Mouse (Mus musculus) forebrain, embryonic 16.5 days (tissue): ENCODE results near the gene Gm20388. TPM values are rescaled to one million over a fixed set of nuclear protein-coding genes. Genes with fewer than 3 reads are reported as not detected.

Source experiments
- ATAC-seq: fragments of 200-750 bp; cut with Nextera tagmentation; 2 replicates; pipeline ENCODE4 v1.8.0; 2017; ENCODE audit warnings: mild to moderate bottlenecking, moderate library complexity
- H3K27ac ChIP-seq: fragments of 300-500 bp; sonication (generic); 2 replicates; pipeline ENCODE4 v1.5.1; 2014; ENCODE audit warnings: low read length, control low read depth
- H3K27me3 ChIP-seq: fragments of 300-500 bp; sonication (generic); replicated peaks from 2 replicates; pipeline ENCODE4 v1.6.1; 2014; ENCODE audit warnings: low read length; ENCODE audit not compliant: control insufficient read depth, insufficient read depth
- H3K36me3 ChIP-seq: fragments of 300-500 bp; sonication (generic); 2 replicates; pipeline ENCODE4 v1.6.1; 2014; ENCODE audit not compliant: control insufficient read depth, insufficient read depth
- H3K4me1 ChIP-seq: fragments of 300-500 bp; sonication (generic); replicated peaks from 2 replicates; pipeline ENCODE4 v1.6.1; 2014; ENCODE audit warnings: low read length; ENCODE audit not compliant: control insufficient read depth, insufficient read depth
- H3K4me2 ChIP-seq: fragments of 300-500 bp; sonication (generic); 2 replicates; pipeline ENCODE4 v1.6.1; 2014; ENCODE audit warnings: mild to moderate bottlenecking, low read length, control low read depth
- H3K4me3 ChIP-seq: fragments of 300-500 bp; sonication (generic); replicated peaks from 2 replicates; pipeline ENCODE4 v1.5.1; 2014; ENCODE audit warnings: mild to moderate bottlenecking, low read length, control low read depth
- H3K9ac ChIP-seq: fragments of 300-500 bp; sonication (generic); replicated peaks from 2 replicates; pipeline ENCODE4 v1.6.1; 2014; ENCODE audit warnings: low read depth, low read length, control low read depth
- H3K9me3 ChIP-seq: fragments of 300-500 bp; sonication (generic); 2 replicates; pipeline ENCODE4 v1.6.1; 2016; ENCODE audit warnings: low read length; ENCODE audit not compliant: control insufficient read depth
- WGBS: fragments of 180-500 bp; shearing (Covaris S2); extraction: QIAGEN DNeasy Blood & Tissue Kit; methylation state at CpG from one replicate; pipeline ENCODE4 v1.1.7; 2014; 5-methylcytosine and 5-hydroxymethylcytosine counted together
- polyA plus RNA-seq: library from polyadenylated mRNA; unstranded; fragments of >200 nt; fragmentation: Nextera tagmentation; extraction: Ambion mirVana; gene quantifications from 2 replicates; pipeline ENCODE4 v1.2.1, GENCODE M21; 2015

The Gm20388 gene
- polyA plus RNA-seq, 1 experiment from 2014 or later, result 4.7 TPM

DNA sequence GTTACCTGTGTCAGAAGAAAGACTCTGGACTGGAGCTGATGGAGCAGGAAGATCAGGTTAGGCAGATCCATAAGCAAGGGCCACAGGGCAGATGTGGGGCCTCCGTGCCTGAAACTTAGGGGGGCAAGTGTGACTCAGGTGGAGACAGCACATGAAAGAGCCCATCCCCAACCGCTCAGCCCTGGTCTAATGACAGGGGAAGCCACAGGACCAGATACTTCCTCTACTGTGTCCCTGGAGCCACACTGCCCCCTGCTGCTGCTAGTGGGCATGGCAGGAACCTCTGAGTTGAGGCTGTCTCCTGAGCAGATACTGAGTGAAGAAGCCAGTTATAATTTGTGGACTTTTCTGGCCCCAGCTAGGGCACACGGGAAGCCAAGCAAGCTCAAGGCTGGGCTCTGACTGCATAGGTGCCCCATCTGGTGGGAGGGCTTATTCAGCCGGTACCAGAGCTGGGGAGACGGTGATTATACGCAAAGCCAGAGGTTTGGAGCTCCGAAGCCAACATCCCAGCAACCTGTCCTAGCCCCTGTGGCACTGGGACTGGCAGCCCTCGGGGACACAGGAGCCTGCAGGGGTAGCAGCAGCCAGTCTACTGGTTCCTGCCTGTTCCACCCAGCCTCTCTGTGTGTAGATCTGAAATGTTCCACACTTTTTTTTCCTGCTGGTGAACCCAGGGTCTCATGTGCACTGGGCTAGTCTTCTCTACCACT, 2919.9 kb downstream of the Gm20388 start:
- no peaks in the 10 kb centered on the region for H3K36me3 ChIP-seq
- no peaks in the 10 kb centered on the region for H3K4me1 ChIP-seq
- 46% methylated on average over 8 of the region's 8 CpGs for WGBS
- no peaks in the 10 kb centered on the region; the same call in 1 of the 2 replicates for H3K27me3 ChIP-seq
- no peak overlapping the region for H3K4me2 ChIP-seq
- ATAC-seq, result peak; percentile 88
- no peak overlapping the region for H3K27ac ChIP-seq
- H3K9ac ChIP-seq, result no peak overlapping the region
- H3K4me3 ChIP-seq, result no peak overlapping the region
- H3K9me3 ChIP-seq, result no peaks in the 10 kb centered on the region

- Histone ChIP-seq H3K9me3 (no peaks in the 10 kb centered on the region), H3K36me3 (no peaks in the 10 kb centered on the region), H3K27ac (no peak overlapping the region), H3K4me2 (no peak overlapping the region), H3K27me3 (no peaks in the 10 kb centered on the region), H3K4me1 (no peaks in the 10 kb centered on the region), H3K4me3 (no peak overlapping the region), H3K9ac (no peak overlapping the region)
- ATAC-seq, result no peak
- WGBS, result 83% methylated on average over 8 of the region's 8 CpGs
Measured at GRCm38 (mm10) chr8:122834416-122834815, 2923.8 kb downstream of the Gm20388 start.

GRCm38 (mm10) chr8:122834971-122835370, 2924.3 kb downstream of the Gm20388 start:
- Histone ChIP-seq H3K4me2 (no peak overlapping the region), H3K9me3 (no peaks in the 10 kb centered on the region), H3K27me3 (no peaks in the 10 kb centered on the region), H3K9ac (no peak overlapping the region), H3K36me3 (no peaks in the 10 kb centered on the region), H3K27ac (no peak overlapping the region), H3K4me1 (no peaks in the 10 kb centered on the region), H3K4me3 (no peak overlapping the region)
- 32% methylated on average over 8 of the region's 8 CpGs for WGBS
- ATAC-seq, result peak; percentile 52; the same call in 1 of the 2 replicates

- Histone ChIP-seq H3K9me3 (no peaks in the 10 kb centered on the region), H3K9ac (no peak overlapping the region), H3K4me2 (no peak overlapping the region), H3K27me3 (no peaks in the 10 kb centered on the region), H3K36me3 (no peaks in the 10 kb centered on the region), H3K4me1 (no peaks in the 10 kb centered on the region), H3K27ac (no peak overlapping the region), H3K4me3 (no peak overlapping the region)
- WGBS, result 88% methylated on average over 12 of the region's 12 CpGs
- no peak for ATAC-seq
Measured at GRCm38 (mm10) chr8:122836199-122836598, 2925.6 kb downstream of the Gm20388 start.

GRCm38 (mm10) chr8:122836696-122837095, 2926.1 kb downstream of the Gm20388 start:
- ATAC-seq, result no peak
- WGBS, result 96% methylated on average over 13 of the region's 13 CpGs
- no peak overlapping the region for H3K9ac ChIP-seq

DNA sequence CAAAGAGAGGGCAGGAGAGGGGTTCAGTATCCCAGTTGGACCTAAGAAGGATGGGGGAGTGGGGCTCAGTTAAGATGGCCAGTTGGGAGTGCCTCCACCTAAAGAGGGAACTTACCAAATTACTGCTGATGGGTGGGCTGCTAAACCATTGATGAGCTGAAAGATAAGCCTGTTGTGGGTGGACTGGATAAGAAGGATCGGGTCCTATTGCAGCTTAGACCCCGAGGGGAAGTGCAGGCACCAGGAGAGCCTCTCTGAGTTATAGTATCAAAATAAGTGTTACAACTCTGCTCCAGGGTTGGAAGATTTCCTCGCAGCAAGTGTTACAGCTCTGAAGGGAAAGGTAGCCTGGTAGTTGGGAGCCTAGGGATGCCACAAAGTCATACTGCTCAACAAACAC, 2933.5 kb downstream of the Gm20388 start:
- H3K27ac ChIP-seq, result no peak overlapping the region
- H3K4me2 ChIP-seq, result no peak overlapping the region
- no peaks in the 10 kb centered on the region for H3K9me3 ChIP-seq
- H3K36me3 ChIP-seq, result no peaks in the 10 kb centered on the region
- WGBS, result 76% methylated on average over 3 of the region's 3 CpGs
- peaks cover 4% of the 10 kb centered on the region for H3K4me1 ChIP-seq
- no peak for ATAC-seq
- no peak overlapping the region for H3K9ac ChIP-seq
- H3K27me3 ChIP-seq, result no peaks in the 10 kb centered on the region; the same call in 1 of the 2 replicates
- H3K4me3 ChIP-seq, result no peak overlapping the region

More at GRCm38 (mm10) chr8:122836696-122837095, 2926.1 kb downstream of the Gm20388 start:
- H3K4me3 ChIP-seq, result no peak overlapping the region
- no peak overlapping the region for H3K4me2 ChIP-seq
- H3K27ac ChIP-seq, result no peak overlapping the region
- H3K27me3 ChIP-seq, result no peaks in the 10 kb centered on the region
- no peaks in the 10 kb centered on the region for H3K36me3 ChIP-seq
- no peaks in the 10 kb centered on the region for H3K4me1 ChIP-seq
- H3K9me3 ChIP-seq, result no peaks in the 10 kb centered on the region

DNA sequence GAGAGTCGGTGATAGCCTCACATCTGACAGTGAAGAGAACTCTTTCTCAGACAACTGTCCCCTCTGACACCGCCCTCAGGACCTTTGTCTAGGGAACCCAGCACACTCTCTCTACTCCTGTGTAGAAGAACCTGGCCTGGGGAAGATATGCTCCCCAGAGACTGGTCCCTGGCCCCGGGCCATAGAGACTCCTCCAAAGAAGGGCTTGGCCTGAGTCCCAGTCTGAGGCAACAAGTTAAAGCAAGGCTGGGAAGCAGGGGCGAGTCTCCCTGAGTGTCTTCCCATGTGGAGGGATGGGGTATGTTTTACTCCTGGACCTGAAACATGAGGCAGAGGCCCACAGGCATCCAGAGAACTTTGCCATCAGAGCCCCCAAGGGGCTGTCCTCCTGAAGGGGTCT, 2935.0 kb downstream of the Gm20388 start:
- Histone ChIP-seq H3K4me3 (no peak overlapping the region), H3K4me2 (no peak overlapping the region), H3K9me3 (no peaks in the 10 kb centered on the region), H3K36me3 (no peaks in the 10 kb centered on the region), H3K9ac (no peak overlapping the region), H3K27ac (no peak overlapping the region), H3K4me1 (peaks cover 4% of the 10 kb centered on the region), H3K27me3 (no peaks in the 10 kb centered on the region; the same call in 1 of the 2 replicates)
- 77% methylated on average over 4 of the region's 4 CpGs for WGBS
- no peak for ATAC-seq

DNA sequence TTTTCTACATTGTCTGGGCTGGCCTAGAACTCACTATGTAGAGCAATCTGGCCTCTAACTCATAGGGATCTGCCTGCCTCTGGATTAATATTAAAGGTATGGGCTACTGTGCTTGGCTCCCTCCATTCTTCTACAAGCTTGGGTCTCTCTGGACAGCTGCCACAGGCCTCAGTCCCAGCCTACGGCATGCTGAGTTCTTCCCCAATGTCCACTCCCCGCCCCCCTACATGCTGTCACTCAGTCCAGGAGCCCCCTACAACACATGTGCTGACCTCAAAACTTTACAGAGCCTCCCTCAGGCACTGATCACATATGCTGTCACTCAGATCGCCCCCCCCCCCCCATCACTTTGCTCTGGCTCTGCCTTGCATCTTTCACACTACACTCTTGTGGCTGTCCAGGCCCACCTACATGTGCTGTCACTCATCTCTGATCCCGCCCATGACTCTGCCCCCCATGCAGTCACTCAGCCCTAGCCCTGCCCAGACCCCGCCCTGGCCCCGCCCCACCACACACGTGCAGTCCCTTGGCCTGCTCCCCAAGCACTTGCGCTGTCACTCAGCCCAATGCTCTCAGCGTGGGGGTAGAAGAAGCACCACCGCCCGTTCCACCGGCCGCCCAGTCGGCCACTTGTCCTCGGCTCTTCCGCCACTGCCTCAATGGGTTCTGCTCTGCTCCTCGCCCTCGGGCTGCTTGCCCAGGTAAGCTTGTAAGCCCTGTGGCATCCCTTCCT, 2937.4 kb downstream of the Gm20388 start, which contains the start of gene Cdh15:
Gene Cdh15 (plus strand): TSS at position 138 of the 733 bp plus-strand sequence.
- Histone ChIP-seq H3K27me3 (no peaks in the 10 kb centered on the region; the same call in 1 of the 2 replicates), H3K4me1 (peaks cover 4% of the 10 kb centered on the region), H3K9ac (no peak within 1 kb of the TSS), H3K4me2 (peak within 1 kb of the TSS; percentile 20), H3K36me3 (no peaks in the 10 kb centered on the region), H3K27ac (no peak within 1 kb of the TSS), H3K9me3 (no peaks in the 10 kb centered on the region), H3K4me3 (no peak within 1 kb of the TSS)
- 9% methylated on average over 18 of the region's 18 CpGs for WGBS
- peak; percentile 93 for ATAC-seq

- Histone ChIP-seq H3K36me3 (no peaks in the 10 kb centered on the region), H3K4me3 (no peak overlapping the region), H3K27ac (no peak overlapping the region), H3K9ac (no peak overlapping the region), H3K4me2 (no peak overlapping the region), H3K27me3 (no peaks in the 10 kb centered on the region; the same call in 1 of the 2 replicates), H3K4me1 (peaks cover 11% of the 10 kb centered on the region), H3K9me3 (no peaks in the 10 kb centered on the region)
- ATAC-seq, result no peak
- WGBS, result 54% methylated on average over 8 of the region's 11 CpGs
Measured at GRCm38 (mm10) chr8:122849152-122849910, 2938.7 kb downstream of the Gm20388 start.
